ENCODE assay signal across 8 mouse cellular contexts in genomic region chr7:47015390-47016065, GRCm38 (mm10). TPM values are rescaled to one million over a fixed set of nuclear protein-coding genes. Genes with fewer than 3 reads are reported as not detected.
DNase-seq lines count a peak whose midpoint lies in the region; ATAC-seq lines count a peak whose summit lies in the region.

No protein-coding gene starts in this region.

- peak; percentile 90 for DNase-seq in adipocyte (ENCODE audit: low spot score)
- DNase-seq in embryo, embryonic 10.5 days (ENCODE audit: low spot score): peak; percentile 92
- DNase-seq in gastrocnemius, postnatal 14 days: peak; percentile 88
- peak; percentile 75 to 88 for DNase-seq in left cerebral cortex, postnatal 14 days (ENCODE audit: low spot score in 2 of 2)
- peak; percentile 69 for DNase-seq in right cerebral cortex, postnatal 14 days
- DNase-seq in urinary bladder, postnatal 36 days (ENCODE audit: low spot score in 2 of 2): peak; percentile 62 to 90

- intact Hi-C loops in gastrocnemius, postnatal 14 days (cut with DNase I; ENCODE audit: low total_unique reads): loop anchor here (2.0 kb wide), 1 partner anchor 53 kb away; no protein-coding TSS in a partner anchor
- intact Hi-C loops in left cerebral cortex, postnatal 14 days (cut with DNase I): loop anchor here (1.0 kb wide), 1 partner anchor 52 kb away; no protein-coding TSS in a partner anchor

- ATAC-seq in inflammation-experienced regulatory T-cells, adult 6 months: peak; percentile 78
- peak; percentile 100 for ATAC-seq in megakaryocyte-erythroid progenitor cell, adult 5-6 weeks (replicated peaks; ENCODE audit: low FRiP score, low TSS enrichment, poor library complexity, severe bottlenecking)

RNA-seq across cellular contexts. Expression of gene Spty2d1, which starts 7.3 kb away (rescaled TPM):
- total RNA-seq in gastrocnemius, postnatal 14 days (2021): 1 to 10 TPM; 6.0 to 7.2 TPM
- 10 to 100 TPM; 28.3 to 49.5 (median 29.4) TPM for polyA plus RNA-seq in inflammation-experienced regulatory T-cells, adult 6 months (2017; shearing (Covaris generic))
- total RNA-seq in left cerebral cortex, postnatal 14 days (2021): 10 to 100 TPM; 10.6 to 11.0 TPM
- 14.8 and 15.6 TPM in 2 replicates for total RNA-seq in megakaryocyte-erythroid progenitor cell, adult 5-6 weeks (2014; fragmentation: Nextera tagmentation)
- 28.9 and 33.4 TPM in 2 replicates for total RNA-seq in megakaryocyte-erythroid progenitor cell, adult 5-6 weeks (2017)

RNA-seq across cellular contexts. Expression of gene Gm9999, which starts 32.1 kb away (rescaled TPM):
- not detected for total RNA-seq in gastrocnemius, postnatal 14 days (2021)
- polyA plus RNA-seq in inflammation-experienced regulatory T-cells, adult 6 months (2017; shearing (Covaris generic)): not detected
- not detected for total RNA-seq in left cerebral cortex, postnatal 14 days (2021)
- not detected in 2 replicates for total RNA-seq in megakaryocyte-erythroid progenitor cell, adult 5-6 weeks (2014; fragmentation: Nextera tagmentation)
- total RNA-seq in megakaryocyte-erythroid progenitor cell, adult 5-6 weeks (2017): not detected in 2 replicates

RNA-seq across cellular contexts. Expression of gene Tmem86a, which starts 34.9 kb away (rescaled TPM):
- total RNA-seq in gastrocnemius, postnatal 14 days (2021): 1 to 10 TPM; 7.2 to 8.1 TPM
- 1 to 10 TPM; 1.5 to 6.6 (median 3.8) TPM for polyA plus RNA-seq in inflammation-experienced regulatory T-cells, adult 6 months (2017; shearing (Covaris generic))
- total RNA-seq in left cerebral cortex, postnatal 14 days (2021): 10 to 100 TPM; 17.4 to 18.8 TPM
- total RNA-seq in megakaryocyte-erythroid progenitor cell, adult 5-6 weeks (2014; fragmentation: Nextera tagmentation): 0.77 and 2.3 TPM in 2 replicates
- total RNA-seq in megakaryocyte-erythroid progenitor cell, adult 5-6 weeks (2017): not detected in 2 replicates

RNA-seq across cellular contexts. Expression of gene Uevld, which starts 57.2 kb away (rescaled TPM):
- total RNA-seq in gastrocnemius, postnatal 14 days (2021): 10 to 100 TPM; 10.2 TPM
- 10 to 100 TPM in 1 of 3 experiments, 1 to 10 TPM in 2; 7.7 to 12.0 (median 8.1) TPM for polyA plus RNA-seq in inflammation-experienced regulatory T-cells, adult 6 months (2017; shearing (Covaris generic))
- total RNA-seq in left cerebral cortex, postnatal 14 days (2021): 1 to 10 TPM; 9.6 to 10.0 TPM
- total RNA-seq in megakaryocyte-erythroid progenitor cell, adult 5-6 weeks (2014; fragmentation: Nextera tagmentation): 11.1 and 12.0 TPM in 2 replicates
- 7.9 and 8.0 TPM in 2 replicates for total RNA-seq in megakaryocyte-erythroid progenitor cell, adult 5-6 weeks (2017)

Comparison
In these comparisons a context has a peak if more than half of its experiments do, and no peak if none do; other contexts are left out.
1. Peak in every context shown above with its lines: DNase-seq and ATAC-seq.